Mouse (Mus musculus): ENCODE measurements around the gene Gli2.
A peak's percentile ranks its signal among the peaks of the same experiment; 100 is the strongest.

Gli2 gene

DNA sequence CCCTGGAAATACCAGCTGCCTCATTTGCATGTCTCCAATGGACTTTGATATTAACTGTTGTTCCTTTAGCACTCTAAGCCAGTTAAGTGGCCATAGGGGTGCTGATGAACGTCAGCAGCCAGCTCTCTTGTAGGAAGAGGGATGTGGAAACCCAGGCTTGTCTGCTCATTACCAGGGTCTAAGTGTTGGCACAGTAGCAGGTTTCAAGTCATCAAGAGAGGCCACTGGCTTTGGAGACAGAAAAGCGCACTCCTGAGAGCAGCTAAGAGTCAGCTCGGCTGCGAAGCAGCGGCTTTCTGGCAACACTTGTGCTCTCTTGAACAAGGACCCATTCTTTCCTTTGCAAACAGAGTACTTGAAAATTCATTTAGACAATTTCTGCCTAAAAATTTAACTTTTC is 148.1 kb downstream of the Gli2 start:
- DNase-seq (ENCODE audit: extremely low spot score, low read depth, low spot score), result no peak

GRCm38 (mm10) chr1:118904909-118905308 is 148.5 kb downstream of the Gli2 start:
- peak; percentile 83 for DNase-seq (ENCODE audit: extremely low spot score, low read depth, low spot score)

GRCm38 (mm10) chr1:118904431-118904830 is 149.0 kb downstream of the Gli2 start:
- no peak for DNase-seq (ENCODE audit: extremely low spot score, low read depth, low spot score)

GRCm38 (mm10) chr1:118903742-118904141 is 149.7 kb downstream of the Gli2 start:
- DNase-seq (ENCODE audit: extremely low spot score, low read depth, low spot score), result no peak

DNA sequence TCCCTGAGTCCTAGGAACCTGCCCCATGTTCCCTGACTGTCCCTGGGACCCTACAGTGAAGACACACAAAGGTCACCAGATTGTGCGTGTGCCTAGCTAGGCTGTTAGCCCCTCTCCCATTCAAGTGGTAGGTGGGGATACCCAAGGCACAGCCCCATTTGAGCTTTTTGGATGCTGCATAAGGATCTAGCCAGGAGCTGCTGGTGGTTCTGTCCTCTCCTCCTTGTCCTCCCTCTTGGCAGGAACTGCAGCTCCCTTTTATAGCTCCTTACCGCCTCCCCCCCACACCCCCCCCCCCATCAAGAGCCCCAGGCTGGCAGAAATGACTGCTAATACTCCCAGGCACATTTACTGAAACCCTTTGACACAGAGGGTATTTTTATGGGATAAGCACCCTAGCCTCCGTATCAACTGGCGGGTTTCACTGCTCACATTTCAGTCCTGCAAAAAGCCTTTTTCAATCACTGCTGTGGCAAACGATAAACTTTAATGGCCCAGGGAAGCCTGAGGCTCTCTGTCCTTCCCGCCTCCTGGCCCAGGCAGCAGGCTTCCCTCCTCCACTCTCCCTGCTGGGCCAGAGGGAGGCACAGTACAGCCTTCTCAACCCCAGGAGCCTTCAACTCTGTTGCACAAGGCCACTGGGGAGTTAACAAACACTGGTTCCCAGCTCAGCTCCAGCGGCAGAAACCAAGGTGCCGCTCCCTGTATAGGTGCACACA is 151.4 kb downstream of the Gli2 start:
- no peak for DNase-seq (ENCODE audit: extremely low spot score, low read depth, low spot score)

DNA sequence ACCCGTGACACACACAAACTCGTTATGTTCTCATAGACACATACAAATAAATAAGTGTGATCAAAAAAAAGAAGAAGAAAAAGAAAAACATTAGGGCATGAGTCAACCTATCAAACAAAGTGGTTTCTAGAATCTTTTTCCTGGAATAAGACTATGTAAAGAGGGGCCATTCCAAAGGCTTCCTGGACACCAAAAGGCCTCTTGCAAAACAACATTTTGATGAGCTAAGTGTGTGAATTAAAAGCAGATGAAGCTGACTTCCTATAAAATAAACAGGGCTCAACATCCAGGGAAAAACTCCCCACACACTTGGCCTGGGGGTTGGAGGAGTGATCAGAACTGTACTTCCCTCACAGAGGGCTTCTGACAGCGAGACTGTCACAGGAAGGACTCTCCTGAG is 155.1 kb downstream of the Gli2 start:
- DNase-seq (ENCODE audit: extremely low spot score, low read depth, low spot score), result no peak

GRCm38 (mm10) chr1:118895026-118895762 is 158.2 kb downstream of the Gli2 start:
- DNase-seq (ENCODE audit: extremely low spot score, low read depth, low spot score), result no peak

GRCm38 (mm10) chr1:118891395-118891794 is 162.0 kb downstream of the Gli2 start:
- no peak for DNase-seq (ENCODE audit: extremely low spot score, low read depth, low spot score)

DNA sequence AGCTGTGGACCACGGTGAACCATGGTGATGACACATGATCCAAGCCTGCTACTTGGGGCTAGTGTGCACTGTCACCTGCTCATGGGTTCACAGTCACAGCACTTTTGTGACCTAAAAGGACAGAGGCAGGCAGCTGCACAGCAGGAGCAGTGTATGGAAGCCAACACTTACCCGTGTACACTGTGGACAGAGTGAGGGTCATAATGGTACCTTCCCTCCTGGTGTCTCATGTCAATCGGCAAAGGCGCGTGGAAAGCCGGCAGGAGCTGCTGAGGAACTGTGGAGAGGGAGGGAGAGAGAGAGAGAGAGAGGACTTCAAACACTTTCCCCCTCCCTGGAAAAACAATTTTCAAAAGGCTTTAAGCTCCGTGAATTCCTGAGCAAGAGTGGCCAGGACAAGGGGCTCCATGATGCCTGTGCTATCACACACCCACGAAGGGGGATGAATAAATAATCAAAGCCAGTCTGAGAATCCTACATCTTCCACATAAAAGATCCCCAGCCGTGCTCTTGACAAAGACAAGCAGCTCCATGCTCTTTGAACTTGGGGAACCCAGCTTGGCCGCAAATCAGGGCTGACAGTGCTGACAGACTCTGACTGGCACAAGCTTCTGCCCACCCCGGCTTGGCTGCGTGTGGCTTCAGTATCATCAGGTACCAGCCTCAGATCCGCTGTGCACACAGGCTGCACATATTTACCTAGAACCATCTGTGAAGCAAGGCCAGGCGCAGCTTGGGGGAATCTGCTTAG is 163.1 kb downstream of the Gli2 start:
- no peak for DNase-seq (ENCODE audit: extremely low spot score, low read depth, low spot score)

GRCm38 (mm10) chr1:118880781-118881247 is 172.6 kb downstream of the Gli2 start:
- no peak for DNase-seq (ENCODE audit: extremely low spot score, low read depth, low spot score)

DNA sequence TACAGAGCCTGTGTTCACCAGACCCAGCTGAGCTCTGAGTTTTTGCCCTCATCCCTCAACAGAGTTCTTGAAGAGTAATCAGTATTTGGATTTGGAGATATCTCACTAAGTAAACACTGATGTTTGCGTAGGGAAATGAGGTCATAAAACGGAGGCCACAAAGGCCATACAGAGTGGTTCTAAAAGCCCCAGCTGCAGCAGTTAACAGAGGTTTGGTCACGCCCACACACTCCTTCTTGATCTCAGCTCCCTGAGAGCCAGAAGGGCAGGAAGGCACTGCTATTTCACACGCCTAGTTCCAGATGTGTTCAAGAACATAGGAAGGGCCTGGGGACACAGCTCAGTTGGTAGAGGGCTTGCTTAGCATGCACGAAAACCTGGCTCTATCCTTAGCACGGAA is 175.1 kb downstream of the Gli2 start:
- DNase-seq (ENCODE audit: extremely low spot score, low read depth, low spot score), result peak; percentile 53

DNA sequence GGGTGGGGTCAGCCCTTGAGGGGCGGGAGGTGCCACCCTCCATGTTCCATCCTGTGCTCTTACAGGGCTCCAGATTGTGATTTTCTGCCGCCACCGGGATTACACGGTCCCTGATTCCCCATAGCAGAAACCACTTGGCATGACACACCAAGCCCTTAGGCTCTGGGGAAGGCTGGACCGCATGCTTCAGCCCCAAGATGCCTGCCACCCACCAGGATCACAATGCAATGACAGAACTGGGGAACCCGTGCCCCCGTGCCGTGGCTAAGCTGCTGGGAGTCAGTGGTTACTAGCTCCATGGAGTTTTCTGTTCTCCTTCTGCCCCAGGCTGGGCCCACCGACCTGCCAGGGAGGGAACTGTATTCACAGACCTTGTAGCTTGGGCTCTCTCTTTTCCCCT is 178.2 kb downstream of the Gli2 start:
- DNase-seq (ENCODE audit: extremely low spot score, low read depth, low spot score), result no peak

- DNase-seq (ENCODE audit: extremely low spot score, low read depth, low spot score), result no peak
These were observed 179.9 kb downstream of the Gli2 start for GRCm38 (mm10) chr1:118873559-118873958.

DNA sequence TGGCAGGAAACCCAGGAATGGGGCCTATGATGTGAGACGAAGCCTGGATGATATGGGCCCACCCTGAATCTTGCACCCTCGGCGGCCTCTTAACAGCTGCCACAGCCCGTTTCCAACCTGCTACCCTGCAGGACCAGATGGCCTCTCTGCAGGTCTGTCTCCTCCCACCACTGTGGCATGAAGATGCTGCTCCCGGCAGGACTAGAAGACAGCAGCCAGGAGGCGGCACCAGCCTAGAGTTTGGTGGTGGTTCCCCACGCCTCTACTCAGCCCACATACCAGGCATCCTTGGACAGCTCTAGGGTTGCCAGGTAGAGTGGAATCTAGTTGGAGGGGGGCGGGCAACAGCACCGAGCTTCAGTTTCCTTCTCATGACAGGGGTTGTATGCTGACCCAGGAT is 188.7 kb downstream of the Gli2 start:
- no peak for DNase-seq (ENCODE audit: extremely low spot score, low read depth, low spot score)

GRCm38 (mm10) chr1:118864031-118864430 is 189.4 kb downstream of the Gli2 start:
- no peak for DNase-seq (ENCODE audit: extremely low spot score, low read depth, low spot score)

DNA sequence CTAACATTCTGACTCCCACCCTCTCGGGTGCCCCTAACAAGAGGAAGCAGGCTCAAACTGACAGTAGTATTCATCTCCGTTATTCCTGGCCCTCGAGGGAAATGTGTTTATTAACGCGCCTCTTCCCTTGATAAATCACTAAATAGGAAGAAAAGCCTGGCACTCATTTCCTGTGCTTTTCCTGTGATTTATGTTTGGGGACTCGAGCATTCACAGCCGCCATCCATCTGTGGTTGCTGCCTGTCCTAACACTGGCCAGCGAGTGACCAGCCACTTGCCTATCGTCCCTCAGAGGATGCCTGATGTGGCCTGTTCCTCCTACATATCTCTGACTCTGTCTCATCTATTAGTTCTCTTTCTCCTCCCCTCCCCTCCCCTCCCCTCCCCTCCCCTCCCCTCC is 195.3 kb downstream of the Gli2 start:
- no peak for DNase-seq (ENCODE audit: extremely low spot score, low read depth, low spot score)

DNA sequence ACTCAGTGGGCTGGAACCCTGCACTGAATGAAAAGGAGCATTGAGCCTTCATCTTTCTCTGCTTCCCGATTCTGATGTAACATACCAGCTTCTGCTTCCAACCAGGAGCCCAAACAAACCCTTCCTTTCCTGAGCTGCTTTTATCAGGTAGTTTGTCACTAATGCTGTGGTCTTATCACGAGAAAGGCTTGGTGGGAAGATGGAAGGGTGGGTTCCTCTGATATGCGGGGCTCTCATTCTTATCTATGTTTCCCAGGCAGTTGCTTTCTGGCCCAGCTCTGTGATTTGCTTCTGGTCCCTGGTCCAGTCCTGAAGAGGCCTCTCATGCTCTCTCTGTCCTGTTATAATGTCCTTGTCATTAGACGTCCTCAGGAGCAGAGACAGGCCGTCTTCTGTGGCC is 222.8 kb downstream of the Gli2 start:
- DNase-seq (ENCODE audit: extremely low spot score, low read depth, low spot score), result no peak

DNA sequence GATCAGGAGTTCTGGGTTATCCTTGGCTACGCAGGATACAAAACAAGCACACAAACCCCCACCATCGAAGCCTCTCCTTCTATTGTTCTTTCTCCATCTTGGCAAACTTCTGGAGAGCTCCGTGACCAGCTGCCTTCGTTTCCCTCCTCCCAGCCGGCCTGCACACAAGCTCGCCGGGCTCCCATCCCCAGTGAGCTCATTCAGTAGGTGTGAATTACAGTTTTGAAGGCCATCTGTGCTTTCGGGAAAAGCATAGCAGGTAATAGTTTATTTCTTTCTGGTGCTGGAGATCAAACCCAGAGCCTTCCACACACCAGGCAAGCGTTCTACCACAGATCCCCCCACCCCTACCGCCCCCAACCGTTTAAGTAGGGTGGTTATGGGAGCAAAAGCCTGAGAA is 226.8 kb downstream of the Gli2 start:
- DNase-seq (ENCODE audit: extremely low spot score, low read depth, low spot score), result no peak

- peak; percentile 46 for DNase-seq (ENCODE audit: extremely low spot score, low read depth, low spot score)
These were observed 227.8 kb downstream of the Gli2 start for GRCm38 (mm10) chr1:118825467-118826219.

DNA sequence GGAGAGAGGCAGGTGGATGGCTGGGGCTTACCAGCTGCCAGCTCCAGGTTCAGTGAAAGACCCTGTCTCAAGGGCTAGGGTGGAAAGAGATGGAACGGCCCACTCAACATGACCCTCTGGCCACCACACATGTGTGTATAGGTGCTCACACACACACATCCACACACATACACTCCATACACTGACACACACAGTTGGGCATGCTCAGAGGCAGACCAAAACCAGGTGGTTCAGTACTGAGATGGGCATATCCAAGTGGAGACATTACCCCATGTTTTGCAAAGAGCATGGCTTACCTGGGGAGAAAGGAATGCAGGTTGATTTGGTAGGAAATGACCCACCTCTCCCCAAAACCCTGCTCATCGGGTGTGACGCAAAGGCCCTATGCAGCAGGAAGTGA is 228.4 kb downstream of the Gli2 start:
- DNase-seq (ENCODE audit: extremely low spot score, low read depth, low spot score), result no peak

DNA sequence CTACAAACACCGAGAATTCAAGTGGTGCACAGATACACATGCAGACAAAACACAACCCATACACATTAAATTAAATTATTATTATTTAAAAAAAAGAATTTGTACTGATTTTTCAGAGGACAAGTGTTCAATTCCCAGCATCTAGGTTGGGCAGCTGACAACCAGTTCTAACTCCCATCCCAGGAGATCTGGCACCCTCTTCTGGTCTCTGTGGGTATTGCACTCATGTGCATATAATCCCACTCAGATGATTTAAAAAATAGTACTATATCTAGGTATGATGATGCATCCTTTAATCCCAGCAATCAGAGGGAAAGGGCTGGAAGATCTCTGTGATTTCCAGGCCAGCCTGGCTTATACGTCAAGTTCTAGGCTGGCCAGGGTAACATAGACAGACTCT is 231.2 kb downstream of the Gli2 start:
- DNase-seq (ENCODE audit: extremely low spot score, low read depth, low spot score), result no peak

Data from hindlimb bud, embryonic 11.5 days (tissue).